Mouse (Mus musculus) lung, embryonic 15.5 days (tissue): ENCODE data around the gene Gpr152. TPM values are rescaled to one million over a fixed set of nuclear protein-coding genes. Genes with fewer than 3 reads are reported as not detected.
A peak's percentile ranks its signal among the peaks of the same experiment; 100 is the strongest.

Experiments
- ATAC-seq: fragments of 200-750 bp; cut with Nextera tagmentation; 2 replicates; pipeline ENCODE4 v1.8.0; 2017; ENCODE audit warnings: moderate number of reproducible peaks, borderline replicate concordance; ENCODE audit not compliant: low FRiP score, low TSS enrichment; ENCODE audit errors: extremely low read depth
- H3K27ac ChIP-seq: fragments of 300-500 bp; sonication (generic); 2 replicates; pipeline ENCODE4 v1.5.1; 2015; ENCODE audit warnings: moderate library complexity, mild to moderate bottlenecking, inconsistent platforms
- H3K27me3 ChIP-seq: fragments of 300-500 bp; sonication (generic); 2 replicates; pipeline ENCODE4 v1.6.1; 2015; ENCODE audit warnings: inconsistent platforms
- H3K36me3 ChIP-seq: fragments of 300-500 bp; sonication (generic); 2 replicates; pipeline ENCODE4 v1.6.1; 2015; ENCODE audit warnings: inconsistent platforms
- H3K4me1 ChIP-seq: fragments of 300-500 bp; sonication (generic); 2 replicates; pipeline ENCODE4 v1.6.1; 2015; ENCODE audit warnings: inconsistent platforms
- H3K4me2 ChIP-seq: fragments of 300-500 bp; sonication (generic); 2 replicates; pipeline ENCODE4 v1.6.1; 2015; ENCODE audit warnings: inconsistent platforms, mild to moderate bottlenecking, moderate library complexity
- H3K4me3 ChIP-seq: fragments of 300-500 bp; sonication (generic); 2 replicates; pipeline ENCODE4 v1.5.1; 2015; ENCODE audit warnings: mild to moderate bottlenecking, inconsistent platforms
- H3K9ac ChIP-seq: fragments of 300-500 bp; sonication (generic); 2 replicates; pipeline ENCODE4 v1.6.1; 2015; ENCODE audit warnings: inconsistent platforms
- H3K9me3 ChIP-seq: fragments of 300-500 bp; sonication (generic); 2 replicates; pipeline ENCODE4 v1.6.1; 2016; ENCODE audit warnings: inconsistent platforms
- whole genome bisulfite sequencing: fragments of 180-500 bp; shearing (Covaris S2); methylation state at CpG from one replicate; pipeline ENCODE4 v1.1.7; 2015; 5-methylcytosine and 5-hydroxymethylcytosine counted together
- polyA plus RNA-seq: library from polyadenylated mRNA; unstranded; fragments of >200 nt; fragmentation: Nextera tagmentation; extraction: Ambion mirVana; gene quantifications from 2 replicates; pipeline ENCODE4 v1.2.1, GENCODE M21; 2015

Gpr152 gene
- polyA plus RNA-seq, 1 experiment from 2014 or later: not detected

DNA sequence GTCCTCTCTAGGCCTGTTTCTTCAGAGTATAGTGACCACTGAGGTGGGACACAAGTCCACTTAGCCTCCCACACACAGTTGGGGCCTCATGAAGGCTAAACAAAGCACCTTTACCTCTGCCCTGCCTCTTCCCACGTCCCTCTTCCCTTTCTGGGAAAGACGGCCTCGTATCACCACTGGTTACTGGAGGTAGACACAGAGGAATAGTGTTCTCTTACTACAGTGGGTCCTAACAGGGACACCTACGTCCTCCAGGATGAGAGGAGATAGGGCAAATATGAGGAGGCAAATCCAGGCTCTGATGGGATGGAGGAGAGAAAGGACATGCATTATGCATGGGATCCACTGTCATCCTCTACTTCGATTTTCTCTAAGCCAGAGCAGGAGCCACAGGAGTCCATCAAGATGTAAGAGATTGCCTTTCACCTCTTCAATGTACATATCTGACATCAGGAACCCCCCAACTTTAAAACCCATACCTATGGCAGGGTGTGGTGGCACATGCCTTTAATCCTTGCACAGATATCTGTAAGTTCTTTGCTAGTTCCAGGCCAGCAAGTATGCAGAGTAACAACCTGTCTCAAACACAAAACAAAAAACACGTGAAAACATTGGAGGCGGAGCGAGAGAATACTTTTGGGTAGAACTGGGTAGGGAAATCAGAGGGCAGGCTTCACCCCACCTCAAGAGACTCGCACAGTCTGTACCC, 8.3 kb downstream of the Gpr152 start:
- H3K4me1 ChIP-seq: peaks cover 16% of the 10 kb centered on the region
- 38% methylated on average over 9 of the region's 9 CpGs for WGBS
- peaks cover 6% of the 10 kb centered on the region; the same call in 1 of the 2 replicates for H3K36me3 ChIP-seq
- H3K27ac ChIP-seq: no peak overlapping the region; the same call in 1 of the 2 replicates
- no peaks in the 10 kb centered on the region for H3K9me3 ChIP-seq
- peak overlapping the region; percentile 82 for H3K4me2 ChIP-seq
- no peaks in the 10 kb centered on the region for H3K27me3 ChIP-seq
- no peak; the same call in 1 of the 2 replicates for ATAC-seq
- peak overlapping the region; percentile 93; the same call in 1 of the 2 replicates for H3K9ac ChIP-seq
- peak overlapping the region; percentile 96 for H3K4me3 ChIP-seq

DNA sequence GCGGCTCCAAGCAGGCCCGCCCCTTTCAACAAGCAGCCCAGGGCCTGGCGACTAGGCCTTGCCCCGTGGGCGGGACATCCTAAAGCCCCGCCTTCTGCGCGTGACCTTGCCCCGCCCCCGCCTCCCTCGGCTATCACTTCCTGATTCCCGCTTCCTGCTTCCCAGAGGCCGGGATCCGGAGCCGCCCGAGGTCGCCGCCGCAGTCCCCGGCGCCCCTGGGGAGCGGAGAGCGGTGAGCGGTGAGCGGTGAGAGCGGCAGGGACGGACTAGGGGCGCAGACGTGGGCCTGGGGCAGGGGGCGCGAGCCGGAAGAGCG, 8.9 kb downstream of the Gpr152 start, which contains the start of gene Coro1b:
Coro1b (plus strand) TSS at position 129 of the 316 bp plus-strand sequence.
- peak within 1 kb of the TSS; percentile 93 for H3K9ac ChIP-seq
- H3K36me3 ChIP-seq: peaks cover 10% of the 10 kb centered on the region
- H3K27me3 ChIP-seq: no peaks in the 10 kb centered on the region
- peak within 1 kb of the TSS; percentile 82 for H3K4me2 ChIP-seq
- peaks cover 16% of the 10 kb centered on the region for H3K4me1 ChIP-seq
- peak within 1 kb of the TSS; percentile 96 for H3K4me3 ChIP-seq
- WGBS: under 1% methylated on average over 32 of the region's 33 CpGs
- H3K9me3 ChIP-seq: no peaks in the 10 kb centered on the region
- peak within 1 kb of the TSS; percentile 72 for H3K27ac ChIP-seq
- peak; percentile 96 for ATAC-seq

DNA sequence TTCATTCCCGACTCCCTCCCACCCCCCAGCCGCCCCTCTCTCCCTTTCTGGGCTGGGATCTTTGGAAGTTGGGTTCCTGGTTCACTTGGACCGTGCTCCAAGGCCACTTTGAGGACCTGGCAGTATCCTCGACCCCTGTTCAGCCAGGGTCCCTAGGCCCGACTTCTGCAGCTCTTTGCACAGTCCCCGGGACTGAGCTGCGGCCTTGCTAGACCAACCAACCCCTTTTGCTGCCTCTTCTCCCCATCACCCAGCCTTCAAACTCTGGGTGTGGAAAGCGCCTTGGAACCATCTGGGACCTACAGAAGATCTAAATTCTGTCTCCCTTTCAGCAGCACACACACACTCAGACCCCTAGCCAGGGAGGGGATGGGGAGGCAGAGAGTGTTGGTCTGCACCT, 9.2 kb downstream of the Gpr152 start:
- Histone ChIP-seq H3K4me1 (peaks cover 16% of the 10 kb centered on the region), H3K36me3 (peaks cover 13% of the 10 kb centered on the region), H3K4me2 (peak overlapping the region; percentile 82), H3K9me3 (no peaks in the 10 kb centered on the region), H3K4me3 (peak overlapping the region; percentile 96), H3K9ac (peak overlapping the region; percentile 93), H3K27ac (peak overlapping the region; percentile 72), H3K27me3 (no peaks in the 10 kb centered on the region)
- ATAC-seq: no peak
- 2% methylated on average over 7 of the region's 8 CpGs for WGBS

DNA sequence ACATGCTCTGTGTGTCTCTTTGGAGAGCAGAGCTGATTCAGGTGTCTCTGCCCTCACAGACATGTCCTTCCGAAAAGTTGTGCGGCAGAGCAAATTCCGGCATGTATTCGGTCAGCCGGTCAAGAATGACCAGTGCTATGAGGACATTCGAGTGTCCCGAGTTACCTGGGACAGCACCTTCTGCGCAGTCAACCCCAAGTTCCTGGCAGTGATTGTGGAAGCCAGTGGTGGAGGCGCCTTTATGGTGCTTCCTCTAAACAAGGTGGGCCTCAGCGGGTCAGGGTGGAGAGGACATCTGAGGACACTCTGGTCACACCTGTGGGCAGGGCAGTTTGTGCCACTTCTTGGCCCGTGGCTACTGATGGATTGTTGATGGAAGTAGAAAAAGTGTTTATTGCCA, 9.7 kb downstream of the Gpr152 start:
- H3K4me2 ChIP-seq: peak overlapping the region; percentile 82
- peaks cover 16% of the 10 kb centered on the region for H3K4me1 ChIP-seq
- H3K9ac ChIP-seq: peak overlapping the region; percentile 93
- no peak overlapping the region for H3K27ac ChIP-seq
- 77% methylated on average over 11 of the region's 11 CpGs for WGBS
- peaks cover 14% of the 10 kb centered on the region for H3K36me3 ChIP-seq
- ATAC-seq: no peak
- H3K4me3 ChIP-seq: peak overlapping the region; percentile 96
- H3K9me3 ChIP-seq: no peaks in the 10 kb centered on the region
- no peaks in the 10 kb centered on the region for H3K27me3 ChIP-seq

DNA sequence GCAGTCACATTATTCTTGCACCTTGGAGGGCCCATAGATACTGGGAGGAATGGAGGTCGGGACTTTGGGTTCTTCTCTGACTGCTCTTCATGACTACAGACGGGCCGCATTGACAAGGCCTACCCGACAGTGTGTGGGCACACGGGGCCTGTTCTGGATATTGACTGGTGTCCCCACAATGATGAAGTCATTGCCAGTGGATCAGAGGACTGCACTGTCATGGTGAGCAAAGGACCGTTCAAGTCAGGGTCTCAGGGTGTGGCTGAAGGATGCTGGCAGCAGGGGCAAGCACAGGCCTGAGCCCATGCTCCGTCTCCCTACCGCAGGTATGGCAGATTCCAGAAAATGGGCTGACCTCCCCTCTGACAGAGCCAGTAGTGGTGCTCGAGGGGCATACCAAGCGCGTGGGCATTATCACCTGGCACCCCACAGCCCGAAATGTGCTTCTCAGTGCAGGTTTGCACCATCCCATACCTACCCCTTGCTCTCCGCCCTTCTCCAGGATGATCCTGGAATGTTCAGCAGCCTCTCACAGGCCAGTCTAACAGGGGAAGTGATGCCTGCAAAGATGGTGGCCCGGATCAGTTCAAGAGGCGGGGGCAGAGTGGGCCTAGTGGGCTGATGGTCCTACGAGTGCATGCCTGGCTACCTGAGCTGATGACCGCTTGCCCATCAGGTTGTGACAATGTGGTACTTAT, 10.3 kb downstream of the Gpr152 start:
- H3K9ac ChIP-seq: no peak overlapping the region
- ATAC-seq: no peak
- peaks cover 14% of the 10 kb centered on the region for H3K36me3 ChIP-seq
- peaks cover 16% of the 10 kb centered on the region for H3K4me1 ChIP-seq
- no peaks in the 10 kb centered on the region for H3K9me3 ChIP-seq
- peak overlapping the region; percentile 82 for H3K4me2 ChIP-seq
- no peaks in the 10 kb centered on the region for H3K27me3 ChIP-seq
- no peak overlapping the region for H3K27ac ChIP-seq
- H3K4me3 ChIP-seq: no peak overlapping the region
- 93% methylated on average over 17 of the region's 17 CpGs for WGBS

DNA sequence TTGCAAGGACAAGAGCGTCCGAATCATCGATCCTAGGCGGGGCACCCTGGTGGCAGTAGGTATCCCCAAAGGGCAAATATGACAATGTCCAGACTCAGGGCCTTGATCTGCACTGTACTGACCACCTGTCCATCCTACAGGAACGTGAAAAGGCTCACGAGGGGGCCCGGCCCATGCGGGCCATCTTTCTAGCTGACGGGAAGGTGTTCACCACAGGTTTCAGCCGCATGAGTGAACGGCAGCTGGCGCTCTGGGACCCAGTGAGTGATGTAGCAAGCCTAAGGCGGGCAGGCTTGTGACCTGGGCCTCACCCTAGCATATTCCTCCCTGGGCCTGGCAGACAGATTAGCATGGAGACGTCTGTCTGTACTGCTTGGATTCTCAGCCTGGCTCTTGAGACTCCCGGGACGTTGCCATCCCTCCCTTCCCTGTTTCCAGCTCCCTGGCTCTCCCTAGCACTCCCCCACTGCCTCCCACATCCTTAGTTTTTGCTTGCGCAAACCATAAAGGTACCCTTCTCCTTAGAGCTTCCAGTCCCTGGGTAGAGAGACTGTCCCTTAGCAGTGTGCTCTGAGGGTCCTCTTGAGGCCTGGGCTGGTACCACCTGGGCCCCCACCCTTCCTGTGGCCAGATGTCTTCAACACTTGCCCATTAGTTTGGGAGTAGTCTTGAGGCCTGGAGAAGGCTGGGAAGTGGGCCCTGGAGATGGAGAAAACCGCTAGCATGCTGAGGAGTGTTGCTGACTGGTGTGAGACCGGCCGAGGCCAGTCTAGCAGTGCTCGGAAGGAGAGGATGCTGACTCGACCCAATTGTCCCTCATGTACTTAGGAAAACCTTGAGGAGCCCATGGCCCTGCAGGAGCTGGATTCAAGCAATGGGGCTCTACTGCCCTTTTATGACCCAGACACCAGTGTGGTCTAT, 11.2 kb downstream of the Gpr152 start:
- Histone ChIP-seq H3K36me3 (peaks cover 14% of the 10 kb centered on the region), H3K9ac (no peak overlapping the region), H3K27ac (no peak overlapping the region), H3K4me2 (no peak overlapping the region), H3K27me3 (no peaks in the 10 kb centered on the region), H3K9me3 (no peaks in the 10 kb centered on the region), H3K4me1 (peaks cover 16% of the 10 kb centered on the region), H3K4me3 (no peak overlapping the region)
- 81% methylated on average over 22 of the region's 22 CpGs for WGBS
- ATAC-seq: no peak

DNA sequence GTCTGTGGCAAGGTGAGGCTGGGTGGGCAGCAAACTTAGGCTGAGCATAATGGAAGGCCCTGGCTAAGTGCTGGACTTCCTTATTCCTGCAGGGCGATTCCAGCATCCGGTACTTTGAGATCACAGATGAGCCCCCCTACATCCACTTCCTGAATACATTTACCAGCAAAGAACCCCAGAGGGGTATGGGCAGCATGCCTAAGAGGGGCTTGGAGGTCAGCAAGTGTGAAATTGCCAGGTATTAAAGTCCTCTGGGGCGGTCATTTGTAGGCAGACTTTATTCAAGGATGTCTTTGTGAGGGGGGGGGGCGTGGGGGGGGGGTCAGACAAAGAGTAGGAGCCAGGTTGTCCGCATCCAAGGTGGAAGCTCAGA, 11.9 kb downstream of the Gpr152 start:
- Histone ChIP-seq H3K4me2 (no peak overlapping the region), H3K27ac (no peak overlapping the region), H3K36me3 (peaks cover 14% of the 10 kb centered on the region), H3K9me3 (no peaks in the 10 kb centered on the region), H3K27me3 (no peaks in the 10 kb centered on the region), H3K4me1 (peaks cover 16% of the 10 kb centered on the region), H3K9ac (no peak overlapping the region), H3K4me3 (no peak overlapping the region)
- no peak for ATAC-seq
- WGBS: 79% methylated on average over 5 of the region's 5 CpGs

DNA sequence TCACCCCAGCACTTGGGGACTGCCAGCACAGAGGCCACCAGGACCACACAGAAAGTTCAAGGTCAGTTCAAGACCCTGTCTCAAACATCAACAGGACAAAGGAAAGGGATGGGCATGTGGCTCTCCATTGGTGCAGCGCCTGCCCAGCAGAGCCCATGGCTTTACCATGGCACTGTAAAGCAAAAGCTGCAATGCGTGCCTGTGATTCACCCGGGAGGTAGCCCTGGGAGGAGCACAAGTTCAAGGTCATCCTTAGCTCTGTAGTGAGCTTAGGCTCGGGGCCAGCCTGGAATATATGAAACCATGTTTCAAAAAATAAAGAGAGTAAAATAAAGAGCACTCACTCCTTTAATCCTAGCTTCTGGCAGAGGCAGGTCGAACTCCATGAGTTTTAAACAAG, 12.3 kb downstream of the Gpr152 start:
- H3K4me2 ChIP-seq: no peak overlapping the region
- no peak overlapping the region for H3K27ac ChIP-seq
- H3K4me1 ChIP-seq: peaks cover 16% of the 10 kb centered on the region
- H3K9ac ChIP-seq: no peak overlapping the region
- no peak overlapping the region for H3K4me3 ChIP-seq
- no peaks in the 10 kb centered on the region for H3K27me3 ChIP-seq
- 89% methylated on average over 5 of the region's 5 CpGs for WGBS
- ATAC-seq: no peak
- H3K9me3 ChIP-seq: no peaks in the 10 kb centered on the region
- peaks cover 18% of the 10 kb centered on the region for H3K36me3 ChIP-seq

DNA sequence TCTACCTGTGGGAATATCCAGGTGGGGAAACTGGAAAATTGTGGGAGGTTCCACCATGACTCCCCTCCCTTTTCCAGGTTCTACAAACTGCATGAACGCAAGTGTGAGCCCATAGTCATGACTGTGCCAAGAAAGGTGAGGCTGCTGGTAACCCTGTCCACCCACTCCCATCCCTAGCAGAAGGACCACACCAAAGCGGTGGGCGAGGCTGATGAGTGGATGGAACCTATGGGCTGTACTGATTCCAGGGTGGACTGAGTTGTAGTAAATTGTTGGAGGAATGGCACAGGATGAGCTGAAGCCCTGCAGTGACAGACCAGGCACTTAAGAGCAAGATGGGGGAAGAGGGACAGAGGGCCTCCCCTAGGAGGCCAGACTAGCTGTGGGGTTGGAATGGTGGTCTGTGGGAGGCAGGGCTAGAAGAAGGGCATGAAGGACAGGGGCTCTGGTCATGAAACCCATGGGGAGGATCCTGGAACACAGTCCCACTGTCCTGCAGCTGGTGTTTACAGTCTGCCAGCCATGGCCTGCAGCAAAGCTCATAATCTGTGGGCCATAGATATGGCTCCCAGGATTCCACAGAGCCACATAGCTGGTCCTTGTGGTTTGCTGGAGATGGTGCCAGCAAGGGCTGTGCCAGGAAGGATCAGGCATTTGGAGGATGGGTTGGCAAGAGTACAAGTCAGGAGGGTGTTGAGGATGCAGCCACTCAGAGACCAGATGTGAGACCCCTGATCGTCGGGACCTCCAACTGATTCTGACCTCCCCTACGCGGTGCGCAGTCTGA, 13.1 kb downstream of the Gpr152 start:
- no peak overlapping the region for H3K4me2 ChIP-seq
- 82% methylated on average over 8 of the region's 8 CpGs for WGBS
- H3K4me1 ChIP-seq: peaks cover 16% of the 10 kb centered on the region

DNA sequence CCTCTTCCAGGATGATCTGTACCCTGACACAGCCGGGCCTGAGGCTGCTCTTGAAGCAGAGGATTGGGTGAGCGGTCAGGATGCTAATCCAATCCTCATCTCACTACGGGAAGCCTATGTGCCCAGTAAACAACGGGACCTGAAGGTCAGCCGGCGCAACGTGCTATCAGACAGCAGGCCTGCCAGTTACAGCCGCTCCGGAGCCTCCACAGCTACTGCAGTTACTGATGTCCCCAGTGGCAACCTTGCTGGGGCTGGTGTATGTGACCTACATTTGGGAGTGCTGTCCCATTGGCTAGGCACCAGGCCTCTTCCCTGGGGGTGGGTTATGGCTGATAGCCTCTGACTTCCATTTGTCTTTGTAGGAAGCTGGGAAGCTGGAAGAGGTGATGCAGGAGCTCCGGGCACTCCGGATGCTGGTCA, 13.7 kb downstream of the Gpr152 start, which contains the start of gene Ptprcap:
Ptprcap (plus strand) TSS at position 373 of the 423 bp plus-strand sequence.
- H3K27ac ChIP-seq: no peak within 1 kb of the TSS
- no peak within 1 kb of the TSS for H3K4me3 ChIP-seq
- H3K4me2 ChIP-seq: no peak within 1 kb of the TSS
- peaks cover 10% of the 10 kb centered on the region for H3K4me1 ChIP-seq
- H3K27me3 ChIP-seq: no peaks in the 10 kb centered on the region
- no peak within 1 kb of the TSS for H3K9ac ChIP-seq
- no peak for ATAC-seq
- WGBS: 55% methylated on average over 11 of the region's 11 CpGs
- no peaks in the 10 kb centered on the region for H3K9me3 ChIP-seq
- H3K36me3 ChIP-seq: peaks cover 31% of the 10 kb centered on the region

More for the DNA sequence above, 13.1 kb downstream of the Gpr152 start:
- no peaks in the 10 kb centered on the region for H3K27me3 ChIP-seq
- no peak overlapping the region for H3K27ac ChIP-seq
- no peaks in the 10 kb centered on the region for H3K9me3 ChIP-seq
- H3K36me3 ChIP-seq: peaks cover 25% of the 10 kb centered on the region
- no peak overlapping the region for H3K4me3 ChIP-seq
- no peak for ATAC-seq
- no peak overlapping the region for H3K9ac ChIP-seq
